Mouse (Mus musculus) G1E (cell line): ENCODE results near the gene Zfp503.

ENCODE experiments used
- CTCF ChIP-seq: IDR thresholded peaks from 2 replicates; pipeline ENCODE4 v1.5.1; 2012; ENCODE audit warnings: low read depth, low read length, inconsistent platforms, mixed read lengths
- GATA1 ChIP-seq: IDR thresholded peaks from 2 replicates; pipeline ENCODE4 v1.6.1; 2012; ENCODE audit warnings: borderline replicate concordance, low read length, inconsistent platforms, mixed read lengths
- POLR2AphosphoS5 ChIP-seq: IDR thresholded peaks from 2 replicates; pipeline ENCODE4 v1.6.1; 2012; ENCODE audit warnings: low read depth, low read length, inconsistent platforms; ENCODE audit not compliant: insufficient replicate concordance
- TAL1 ChIP-seq: conservative IDR thresholded peaks from 2 replicates; pipeline ENCODE4 v1.6.1; 2012; ENCODE audit warnings: low read depth, low read length, inconsistent platforms, mixed read lengths

DNA sequence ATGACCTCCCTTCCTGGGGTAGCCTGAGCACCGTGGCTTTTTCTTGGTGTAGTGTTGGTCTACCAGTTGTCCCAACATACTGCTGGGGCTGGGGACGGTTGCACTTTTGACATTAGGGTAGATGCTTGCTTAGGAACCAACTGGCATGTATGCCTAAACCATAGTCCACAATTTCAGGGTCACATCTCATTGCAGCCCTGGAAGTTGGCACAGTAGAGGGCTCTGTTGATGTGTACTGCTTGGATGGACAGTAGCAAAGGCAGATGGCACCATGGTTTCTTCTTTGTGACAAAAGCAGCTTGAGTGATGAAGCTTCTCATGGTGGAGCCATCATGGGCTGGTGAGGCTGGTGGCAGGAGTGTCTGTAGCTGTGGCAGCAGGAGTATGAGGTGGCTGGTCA lies 52.3 kb downstream of the Zfp503 start:
- no peak for TF ChIP-seq POLR2AphosphoS5
- no peak for TF ChIP-seq GATA1
- TF ChIP-seq CTCF, result no peak
- TF ChIP-seq TAL1, result no peak
